Mouse (Mus musculus) neutrophil, adult 5-6 weeks (primary cell): ENCODE data around the gene Lrrc59. TPM values are rescaled to one million over a fixed set of nuclear protein-coding genes. Genes with fewer than 3 reads are reported as not detected.
"Not testable (repeated sequence)": the region's sequence is repeated elsewhere in the genome, so short reads cannot be mapped to it uniquely, and the experiment has no call there.

Source experiments
- ATAC-seq: fragments of 151-379, 151-347 bp; 2 replicates; pipeline ENCODE4 v1.8.0; 2017; ENCODE audit warnings: mild to moderate bottlenecking, moderate TSS enrichment; ENCODE audit not compliant: insufficient number of reproducible peaks, poor library complexity, low FRiP score, severe bottlenecking; ENCODE audit errors: extremely low read depth
- total RNA-seq: library from RNA; stranded (forward); fragments of 200-1000 nt; gene quantifications from 2 replicates; pipeline ENCODE4 v1.2.3, GENCODE M21; 2017

Gene Lrrc59
- total RNA-seq, 1 experiment from 2014 or later: 38.2 TPM

- peak; percentile 10; the same call in 1 of the 2 replicates for ATAC-seq
These were observed 274 bp downstream of the Lrrc59 start for GRCm38 (mm10) chr11:94629884-94630198.

- ATAC-seq: no peak
These were observed 838 bp downstream of the Lrrc59 start for GRCm38 (mm10) chr11:94630199-94631011.

- no peak for ATAC-seq
These were observed 2.4 kb downstream of the Lrrc59 start for GRCm38 (mm10) chr11:94631969-94632368.

GRCm38 (mm10) chr11:94632988-94633387 is 3.4 kb downstream of the Lrrc59 start:
- no peak for ATAC-seq

GRCm38 (mm10) chr11:94634431-94634830 is 4.9 kb downstream of the Lrrc59 start:
- no peak for ATAC-seq

GRCm38 (mm10) chr11:94644461-94645219 is 15.1 kb downstream of the Lrrc59 start:
- no peak for ATAC-seq

GRCm38 (mm10) chr11:94646457-94646856 is 16.9 kb downstream of the Lrrc59 start:
- no peak for ATAC-seq

- ATAC-seq: not testable (repeated sequence)
These were observed 21.7 kb downstream of the Lrrc59 start for GRCm38 (mm10) chr11:94651241-94651640.

GRCm38 (mm10) chr11:94652973-94653372 is 23.4 kb downstream of the Lrrc59 start:
- no peak for ATAC-seq

- ATAC-seq: peak; percentile 76
These were observed 24.3 kb downstream of the Lrrc59 start, which contains the start of the genes Mrpl27 and Eme1 for GRCm38 (mm10) chr11:94653663-94654436. Gene Mrpl27, plus strand, starts transcription at chr11:94653767. Gene Eme1, minus strand, starts transcription at chr11:94653964.

GRCm38 (mm10) chr11:94661344-94661743 is 31.8 kb downstream of the Lrrc59 start:
- no peak for ATAC-seq

GRCm38 (mm10) chr11:94665281-94665680 is 35.7 kb downstream of the Lrrc59 start:
- ATAC-seq: no peak

- no peak for ATAC-seq
These were observed 45.4 kb downstream of the Lrrc59 start for GRCm38 (mm10) chr11:94674984-94675383.

GRCm38 (mm10) chr11:94675446-94675845 is 45.9 kb downstream of the Lrrc59 start:
- no peak for ATAC-seq

- no peak for ATAC-seq
These were observed 46.7 kb downstream of the Lrrc59 start for GRCm38 (mm10) chr11:94676308-94676707.

- peak; percentile 73 for ATAC-seq
These were observed 47.4 kb downstream of the Lrrc59 start, which contains the start of gene Xylt2 for GRCm38 (mm10) chr11:94676754-94677606. Gene Xylt2, minus strand, starts transcription at chr11:94677515.

GRCm38 (mm10) chr11:94677607-94678145 is 48.1 kb downstream of the Lrrc59 start:
- ATAC-seq: no peak

- ATAC-seq: no peak
These were observed 51.1 kb downstream of the Lrrc59 start for GRCm38 (mm10) chr11:94680639-94681038.
